Mouse (Mus musculus) brain, embryonic 14.5 days (tissue): ENCODE results near the gene Tspan4. TPM values are rescaled to one million over a fixed set of nuclear protein-coding genes. Genes with fewer than 3 reads are reported as not detected.

Experiments used
- DNase-seq: peaks from one replicate; pipeline ENCODE4 v3.0.0-alpha.2; 2011; ENCODE audit warnings: low read depth
- CTCF ChIP-seq: fragments of 200-500 bp; IDR thresholded peaks from 2 replicates; pipeline ENCODE4 v1.5.1; 2012; ENCODE audit warnings: inconsistent platforms, mild to moderate bottlenecking, moderate library complexity, borderline replicate concordance; ENCODE audit not compliant: insufficient read depth, insufficient read length; ENCODE audit errors: extremely low read depth
- POLR2A ChIP-seq: fragments of 200-500 bp; IDR thresholded peaks from 2 replicates; pipeline ENCODE4 v1.6.1; 2012; ENCODE audit warnings: mild to moderate bottlenecking, inconsistent platforms, borderline replicate concordance; ENCODE audit not compliant: poor library complexity, insufficient read depth, insufficient read length, severe bottlenecking; ENCODE audit errors: extremely low read depth
- polyA plus RNA-seq: library from polyadenylated mRNA; depleted of rRNA; stranded (reverse); fragments of >200 nt; gene quantifications from 2 replicates; pipeline ENCODE4 v1.2.3, GENCODE M21; 2012

Gene Tspan4
- polyA plus RNA-seq, 1 experiment, result 44.2 TPM

DNA sequence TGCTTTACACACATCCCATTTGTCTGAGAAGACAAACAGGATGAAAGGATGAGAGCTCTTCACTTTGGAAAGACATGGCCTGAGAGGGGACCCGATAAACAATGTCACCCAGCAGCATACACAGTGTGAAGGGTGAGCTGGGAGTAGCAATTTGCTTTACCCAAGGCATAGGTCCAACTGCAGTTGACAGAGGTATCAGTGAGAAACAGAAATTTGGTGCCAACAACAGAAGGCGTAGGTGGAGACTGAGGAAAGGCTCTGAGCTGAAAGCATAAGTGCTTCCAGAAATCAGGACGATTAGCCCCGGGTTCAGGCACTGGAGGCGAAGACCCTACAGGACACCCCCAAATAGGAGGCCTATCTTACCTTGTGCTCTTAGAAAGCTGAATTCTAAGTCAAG is 35.2 kb downstream of the Tspan4 start:
- no peak for TF ChIP-seq POLR2A
- TF ChIP-seq CTCF, result no peak
- DNase-seq, result no peak

DNA sequence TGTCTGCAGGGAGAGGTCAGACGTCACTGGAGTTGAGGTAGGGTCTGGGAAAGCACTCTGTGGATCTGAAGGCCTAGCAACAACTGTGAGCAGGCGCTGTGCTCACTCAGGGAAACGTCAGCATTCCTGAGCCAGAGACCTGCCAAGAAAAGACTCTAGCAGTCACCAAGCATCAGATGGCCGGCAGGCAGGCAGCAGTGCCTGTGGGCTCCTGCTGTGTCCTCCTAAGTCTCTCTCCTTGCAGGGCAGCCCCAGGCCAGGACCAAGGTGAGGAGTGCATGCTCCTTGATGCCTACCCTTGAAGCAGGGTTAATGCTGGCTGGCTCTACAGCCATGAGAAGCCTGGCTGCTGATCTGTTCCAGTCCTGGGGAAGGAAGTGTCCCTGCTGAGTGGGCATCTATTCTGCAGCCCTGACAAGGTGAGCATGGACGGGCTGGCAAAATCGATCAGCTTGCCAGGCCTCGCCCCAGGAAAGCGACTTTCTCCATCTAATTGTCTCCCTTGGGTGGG is 35.7 kb downstream of the Tspan4 start:
- no peak for DNase-seq
- TF ChIP-seq CTCF (no peak), POLR2A (no peak)

DNA sequence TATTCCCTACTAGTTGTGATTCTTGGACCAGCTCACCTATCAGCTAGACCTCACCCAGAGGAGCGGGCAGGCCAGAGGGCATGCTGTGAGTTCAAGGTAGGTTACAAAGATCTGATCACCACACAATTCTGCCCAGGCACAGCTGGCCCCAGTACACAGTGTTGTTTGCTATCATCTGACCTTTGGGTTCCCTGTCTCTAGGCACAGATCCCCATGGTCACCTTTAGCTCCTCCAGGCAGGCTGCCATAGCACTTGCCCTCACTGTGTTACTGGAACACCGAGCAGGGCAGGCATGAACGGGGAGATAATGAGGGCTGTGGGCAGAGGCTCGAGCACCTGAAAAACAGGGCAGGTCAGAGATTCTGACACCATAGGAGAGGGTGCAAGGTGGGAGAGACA is 42.6 kb downstream of the Tspan4 start:
- TF ChIP-seq CTCF, result no peak
- DNase-seq, result no peak

DNA sequence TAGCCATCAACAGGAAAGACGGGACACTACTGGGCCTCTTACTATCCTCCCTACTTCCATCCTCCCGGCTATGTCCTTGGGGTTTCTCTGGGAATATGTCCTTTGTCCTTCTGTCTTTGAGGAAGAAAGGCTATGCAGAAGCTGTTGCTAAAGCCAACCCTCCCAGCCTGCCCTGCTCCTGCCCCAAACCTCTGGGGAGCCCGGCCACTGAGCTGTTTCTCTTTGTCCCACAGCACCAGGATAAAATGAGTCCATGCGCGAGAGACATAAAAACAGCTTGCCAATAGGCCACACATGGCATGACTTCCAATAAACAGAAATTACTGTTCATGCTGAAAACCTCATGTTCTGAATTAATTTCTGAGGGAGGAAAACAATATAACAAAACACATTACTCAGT is 43.3 kb downstream of the Tspan4 start:
- DNase-seq, result no peak
- TF ChIP-seq POLR2A (no peak), CTCF (no peak)

DNA sequence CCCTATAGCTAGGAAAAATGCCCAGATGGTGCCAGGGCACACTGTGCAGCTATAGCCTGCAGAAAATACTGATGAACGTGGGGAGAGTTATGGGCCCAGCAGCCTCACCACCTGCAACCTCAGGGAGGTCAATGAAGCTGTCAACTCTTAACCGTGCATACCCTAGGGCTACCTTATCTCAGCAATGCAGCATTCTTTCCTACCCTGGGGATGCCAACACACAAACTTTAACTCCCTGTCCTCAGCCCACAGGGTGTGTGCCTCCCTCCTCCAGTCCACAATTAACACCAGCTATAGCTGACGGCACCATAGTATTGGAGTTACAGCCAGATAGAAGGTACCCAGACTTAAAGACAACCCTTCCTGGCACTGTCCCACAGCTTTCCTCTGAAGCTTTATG is 43.9 kb downstream of the Tspan4 start:
- no peak for TF ChIP-seq POLR2A
- TF ChIP-seq CTCF, result no peak
- no peak for DNase-seq

DNA sequence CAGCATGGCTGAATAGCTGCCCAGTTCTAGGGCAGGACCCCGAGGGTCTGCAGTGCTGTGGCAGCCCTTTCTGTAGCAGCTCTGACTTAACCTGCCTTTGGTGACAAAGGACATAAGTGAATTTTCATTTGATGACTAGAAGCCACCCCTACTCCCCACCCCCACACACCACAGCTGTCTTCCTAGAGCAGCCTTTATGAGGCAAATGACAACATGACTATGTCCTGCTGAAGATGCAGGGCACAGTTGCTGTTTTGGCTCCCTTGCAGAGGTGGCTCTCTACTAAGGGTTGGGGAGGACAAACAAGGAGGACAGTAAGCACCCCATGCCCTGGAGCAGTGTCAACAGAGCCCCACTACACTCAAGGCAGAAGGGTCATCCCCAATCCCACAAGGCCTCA is 44.8 kb downstream of the Tspan4 start:
- no peak for DNase-seq
- no peak for TF ChIP-seq POLR2A
- TF ChIP-seq CTCF, result no peak

DNA sequence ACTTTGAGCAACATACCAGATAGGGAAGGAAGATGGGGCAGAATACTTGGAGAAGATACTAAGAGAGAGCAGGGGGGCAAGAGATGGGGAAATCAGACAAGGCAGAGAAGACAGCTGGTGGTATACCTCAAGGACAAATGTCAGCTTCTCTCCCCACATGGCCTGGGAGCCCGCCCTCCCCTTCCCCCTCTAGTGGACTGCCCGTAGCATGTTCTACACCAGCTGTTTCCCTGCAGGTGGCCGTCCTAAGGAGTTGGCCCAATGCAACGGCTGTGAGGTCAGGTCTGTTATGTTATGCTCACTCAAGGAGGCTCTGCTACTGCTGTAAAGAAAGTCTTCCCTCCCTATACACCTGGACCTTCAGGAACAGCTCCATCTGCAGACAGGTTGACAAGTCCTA is 48.0 kb downstream of the Tspan4 start:
- DNase-seq, result no peak
- TF ChIP-seq POLR2A, result no peak
- TF ChIP-seq CTCF, result no peak

DNA sequence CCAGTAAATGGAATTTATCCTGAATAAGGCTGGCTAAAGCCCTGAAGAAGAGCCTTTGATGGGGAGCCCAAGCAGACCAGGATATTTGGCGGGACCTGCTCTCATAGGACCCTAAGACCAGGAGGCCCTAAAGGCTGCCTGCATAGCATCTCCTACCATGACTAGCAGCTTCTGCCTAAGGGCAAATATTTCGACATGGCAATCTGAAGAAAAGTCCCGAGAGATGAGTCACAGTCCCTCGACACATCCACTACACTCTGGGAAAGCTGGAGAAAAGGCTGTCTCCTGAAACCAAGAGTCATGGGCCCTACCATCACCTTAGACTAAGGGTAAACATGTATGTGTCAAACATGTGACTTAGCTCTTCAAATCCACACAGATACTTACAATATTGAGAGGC is 49.2 kb downstream of the Tspan4 start:
- TF ChIP-seq POLR2A (no peak), CTCF (no peak)
- no peak for DNase-seq

DNA sequence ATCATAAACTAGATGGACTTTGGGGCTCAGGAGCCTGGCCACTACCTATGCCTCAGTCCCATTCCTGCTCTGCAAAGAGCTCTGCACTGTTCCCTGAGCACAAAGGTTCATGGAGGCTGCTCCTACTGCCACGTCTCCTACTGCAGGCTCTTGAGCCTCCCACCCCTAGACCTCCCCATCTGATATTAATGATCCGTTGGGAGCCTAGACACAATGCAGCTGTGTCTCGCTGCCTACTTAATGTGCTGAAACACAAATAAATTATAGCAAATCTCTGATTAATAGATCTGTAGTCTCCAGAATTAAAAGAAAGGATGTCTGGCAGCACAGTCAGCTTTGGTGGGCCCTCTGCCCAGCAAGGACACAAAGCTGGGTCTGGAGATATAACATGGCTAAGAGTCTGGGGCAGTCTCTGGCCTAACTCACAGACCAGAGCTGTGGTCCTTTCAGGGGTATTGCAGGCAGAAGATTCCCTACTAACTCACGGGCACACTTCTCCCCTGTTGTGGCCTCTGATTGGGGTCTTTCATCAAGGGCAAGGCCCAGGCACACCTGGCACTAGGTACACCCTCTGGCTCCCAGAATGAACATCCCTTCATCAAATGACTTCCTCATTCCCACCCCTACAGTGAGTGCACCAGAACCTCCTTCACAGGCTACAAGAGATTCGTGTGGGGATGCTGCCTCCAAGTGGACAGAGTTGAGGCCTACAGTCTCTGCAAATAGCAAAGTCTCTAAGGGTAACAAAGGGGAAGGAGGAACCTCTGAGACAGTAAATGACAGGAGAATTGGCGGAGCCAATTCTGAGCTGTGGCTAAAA is 49.9 kb downstream of the Tspan4 start:
- no peak for TF ChIP-seq POLR2A
- peak; percentile 88 for TF ChIP-seq CTCF
- peak; percentile 90 for DNase-seq

DNA sequence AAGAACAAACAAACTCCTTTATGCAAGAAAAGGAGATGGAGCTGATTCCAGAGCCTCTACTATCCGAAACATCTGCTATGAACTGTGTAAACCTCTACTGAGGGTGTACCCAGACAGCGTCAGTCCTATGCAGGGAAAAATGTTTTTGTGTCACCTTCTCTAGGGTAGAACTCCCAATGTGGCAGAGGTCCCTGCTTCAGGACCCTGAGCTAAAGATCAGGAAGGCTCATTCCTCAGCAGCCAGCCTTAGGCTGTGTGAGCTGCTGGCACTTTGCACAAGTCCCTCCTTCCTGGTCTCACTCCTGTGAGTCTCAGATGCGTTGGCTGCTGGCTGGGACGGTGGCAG is 50.5 kb downstream of the Tspan4 start:
- no peak for DNase-seq
- TF ChIP-seq CTCF (no peak), POLR2A (no peak)

DNA sequence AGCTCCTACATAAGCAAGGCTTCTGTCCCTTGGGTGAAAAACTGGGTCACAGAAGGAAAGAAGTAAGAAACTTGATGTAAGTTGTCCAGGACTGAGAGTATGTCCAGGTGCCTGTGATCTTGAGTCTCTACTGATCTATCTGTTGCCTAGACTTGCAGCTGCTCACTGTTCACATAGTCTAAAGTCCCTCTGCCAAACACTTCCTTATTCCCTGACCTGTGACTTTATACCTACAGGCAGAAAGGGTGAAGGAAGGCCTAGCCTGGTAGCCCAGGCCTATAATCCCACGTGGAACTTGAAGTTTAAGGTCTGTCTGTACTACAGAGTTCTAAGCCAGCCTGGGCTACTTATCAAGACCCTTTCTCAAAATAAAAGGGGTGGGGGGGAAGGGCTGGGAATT is 60.5 kb downstream of the Tspan4 start:
- DNase-seq, result no peak
- TF ChIP-seq CTCF, result no peak

DNA sequence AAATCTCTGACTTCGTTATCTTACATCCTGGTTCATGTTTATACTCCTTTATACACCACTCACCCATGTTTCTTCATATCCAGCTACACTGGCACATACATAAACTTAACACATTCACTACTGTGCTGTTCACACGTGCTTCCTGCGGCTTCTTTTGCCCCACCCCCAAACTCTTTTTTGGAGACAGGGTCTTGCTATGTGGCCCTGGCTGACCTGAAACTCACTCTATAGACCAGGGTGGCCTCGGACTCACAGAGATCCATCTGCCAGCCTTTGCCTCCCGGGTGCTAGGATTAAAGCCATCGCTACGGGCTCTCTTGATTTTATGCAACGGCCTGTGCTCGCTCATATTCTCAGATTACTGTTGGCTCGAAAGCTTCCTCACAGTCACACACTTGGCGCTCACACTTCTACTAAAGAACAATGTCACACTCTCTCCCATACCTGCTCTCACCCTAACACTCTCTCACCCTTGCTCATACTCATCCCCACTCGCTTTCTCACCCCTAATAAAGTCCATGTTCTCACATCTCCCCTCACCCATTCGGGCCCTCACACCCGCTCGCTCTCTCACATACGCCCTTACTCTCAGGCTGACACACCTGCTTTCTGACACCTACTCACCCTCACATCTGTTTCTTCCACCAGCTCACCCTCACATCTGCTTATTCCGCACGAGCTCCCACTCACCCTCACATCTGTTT is 64.0 kb downstream of the Tspan4 start:
- TF ChIP-seq CTCF, result no peak
- TF ChIP-seq POLR2A, result no peak
- no peak for DNase-seq
